Mouse (Mus musculus): ENCODE results near the gene Zc3h6. TPM values are rescaled to one million over a fixed set of nuclear protein-coding genes. Genes with fewer than 3 reads are reported as not detected.

The Zc3h6 gene
- polyA plus RNA-seq, 1 experiment from 2014 or later: 1.9 TPM

Small RNA genes lying within 50 kb of the gene (microRNA-seq; reads per million reads assigned to microRNA genes)
- gene Gm22859: not detected

Other genes starting within 250 kb of the Zc3h6 start
- 23.6 and 24.7 TPM in 2 replicates for gene Tmem87b, start 149.3 kb upstream of the Zc3h6 start, polyA plus RNA-seq (2016; fragmentation: Nextera tagmentation; extraction: Ambion mirVana)
- gene Fbln7, start 104.4 kb upstream of the Zc3h6 start, polyA plus RNA-seq (2016; fragmentation: Nextera tagmentation; extraction: Ambion mirVana): 2.1 and 2.4 TPM in 2 replicates
- 10.3 and 10.6 TPM in 2 replicates for gene Zc3h8, start 23.3 kb upstream of the Zc3h6 start, polyA plus RNA-seq (2016; fragmentation: Nextera tagmentation; extraction: Ambion mirVana)
- 15.3 and 16.3 TPM in 2 replicates for gene Gm10762, start 323 bp downstream of the Zc3h6 start, polyA plus RNA-seq (2016; fragmentation: Nextera tagmentation; extraction: Ambion mirVana)
- gene Vinac1, start 80.8 kb downstream of the Zc3h6 start, polyA plus RNA-seq (2016; fragmentation: Nextera tagmentation; extraction: Ambion mirVana): 0.09 and 0.16 TPM in 2 replicates
- gene Ttl, start 98.5 kb downstream of the Zc3h6 start, polyA plus RNA-seq (2016; fragmentation: Nextera tagmentation; extraction: Ambion mirVana): 12.4 and 14.0 TPM in 2 replicates
- gene Polr1b, start 133.6 kb downstream of the Zc3h6 start, polyA plus RNA-seq (2016; fragmentation: Nextera tagmentation; extraction: Ambion mirVana): 47.6 and 48.8 TPM in 2 replicates
- gene Chchd5, start 162.3 kb downstream of the Zc3h6 start, polyA plus RNA-seq (2016; fragmentation: Nextera tagmentation; extraction: Ambion mirVana): 24.1 and 25.2 TPM in 2 replicates
- gene Slc20a1, start 231.4 kb downstream of the Zc3h6 start, polyA plus RNA-seq (2016; fragmentation: Nextera tagmentation; extraction: Ambion mirVana): 57.2 and 57.9 TPM in 2 replicates